Mouse (Mus musculus) adrenal gland, postnatal 10 days (tissue): ENCODE measurements at regions not wholly inside any gene's neighbourhood (a gene's known extent, or its start where the extent isn't known, plus 50 kb on each side); places are given as distances from the start of the nearest gene placed in this dataset.
"Not testable (repeated sequence)": the region's sequence is repeated elsewhere in the genome, so short reads cannot be mapped to it uniquely, and the experiment has no call there.

Experiments used
- DNase-seq: peaks from one replicate; pipeline ENCODE4 v3.0.0; 2021; ENCODE audit warnings: mixed read lengths

- peak; percentile 5 for DNase-seq
These were observed 461.1 kb downstream of the Gm21863 start for GRCm38 (mm10) chr12:20415397-20415796.

GRCm38 (mm10) chr12:20426359-20426758, 472.1 kb downstream of the Gm21863 start:
- DNase-seq: not testable (repeated sequence)

- peak; percentile 10 for DNase-seq
These were observed 510.3 kb downstream of the Gm21863 start for GRCm38 (mm10) chr12:20464585-20464984.
